Mouse (Mus musculus) limb, embryonic 13.5 days (tissue): ENCODE data around the gene Sptlc2. TPM values are rescaled to one million over a fixed set of nuclear protein-coding genes. Genes with fewer than 3 reads are reported as not detected.
"Not testable (repeated sequence)": the region's sequence is repeated elsewhere in the genome, so short reads cannot be mapped to it uniquely, and the experiment has no call there.

Source experiments
- ATAC-seq: fragments of 200-750 bp; cut with Nextera tagmentation; 2 replicates; pipeline ENCODE4 v1.8.0; 2017; ENCODE audit warnings: low read depth, moderate number of reproducible peaks, moderate TSS enrichment; ENCODE audit not compliant: low FRiP score
- H3K27ac ChIP-seq: fragments of 300-500 bp; sonication (generic); 2 replicates; pipeline ENCODE4 v1.5.1; 2015; ENCODE audit warnings: inconsistent platforms, mild to moderate bottlenecking, moderate library complexity
- H3K27me3 ChIP-seq: fragments of 300-500 bp; sonication (generic); 2 replicates; pipeline ENCODE4 v1.6.1; 2015; ENCODE audit warnings: mild to moderate bottlenecking, inconsistent platforms
- H3K36me3 ChIP-seq: fragments of 300-500 bp; sonication (generic); 2 replicates; pipeline ENCODE4 v1.6.1; 2015; ENCODE audit warnings: inconsistent platforms, mild to moderate bottlenecking, moderate library complexity
- H3K4me1 ChIP-seq: fragments of 300-500 bp; sonication (generic); 2 replicates; pipeline ENCODE4 v1.6.1; 2015; ENCODE audit warnings: inconsistent platforms
- H3K4me2 ChIP-seq: fragments of 300-500 bp; sonication (generic); replicated peaks from 2 replicates; pipeline ENCODE4 v1.6.1; 2015; ENCODE audit warnings: inconsistent platforms, mild to moderate bottlenecking, moderate library complexity
- H3K4me3 ChIP-seq: fragments of 300-500 bp; sonication (generic); 2 replicates; pipeline ENCODE4 v1.5.1; 2015; ENCODE audit warnings: moderate library complexity, mild to moderate bottlenecking, inconsistent platforms
- H3K9ac ChIP-seq: fragments of 300-500 bp; sonication (generic); 2 replicates; pipeline ENCODE4 v1.6.1; 2015; ENCODE audit warnings: mild to moderate bottlenecking, inconsistent platforms
- H3K9me3 ChIP-seq: fragments of 300-500 bp; sonication (generic); 2 replicates; pipeline ENCODE4 v1.6.1; 2016; ENCODE audit warnings: inconsistent platforms
- WGBS: fragments of 180-500 bp; shearing (Covaris S2); methylation state at CpG from one replicate; pipeline ENCODE4 v1.1.7; 2015; 5-methylcytosine and 5-hydroxymethylcytosine counted together
- polyA plus RNA-seq: library from polyadenylated mRNA; unstranded; fragments of >200 nt; fragmentation: Nextera tagmentation; extraction: Ambion mirVana; gene quantifications from 2 replicates; pipeline ENCODE4 v1.2.1, GENCODE M21; 2015

The Sptlc2 gene
- polyA plus RNA-seq, 1 experiment from 2014 or later: 78.7 TPM

DNA sequence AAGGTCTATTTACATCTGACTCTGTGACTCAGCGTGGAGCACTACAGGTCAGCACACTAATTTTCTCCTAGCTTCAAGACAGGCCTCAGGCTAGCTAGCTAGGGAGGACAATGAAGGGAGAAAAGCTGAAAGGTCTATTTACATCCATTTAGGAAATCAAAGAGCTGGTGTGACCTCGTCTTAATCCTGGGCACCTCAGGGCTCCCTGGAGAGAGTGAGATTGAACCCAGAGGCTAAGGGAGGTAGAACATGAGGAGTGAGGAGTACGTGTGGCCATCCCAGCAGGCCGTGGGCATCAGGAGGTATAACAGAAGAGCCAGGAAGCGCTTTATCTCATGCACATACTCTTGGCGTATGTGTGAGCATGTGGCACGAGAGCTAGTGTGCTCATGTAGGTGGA lies 104.4 kb downstream of the Sptlc2 start:
- Histone ChIP-seq H3K27me3 (no peaks in the 10 kb centered on the region), H3K27ac (no peak overlapping the region), H3K4me1 (no peaks in the 10 kb centered on the region), H3K9me3 (no peaks in the 10 kb centered on the region), H3K36me3 (no peaks in the 10 kb centered on the region), H3K4me2 (no peak overlapping the region), H3K4me3 (no peak overlapping the region), H3K9ac (no peak overlapping the region)
- ATAC-seq: no peak
- WGBS: 68% methylated on average over 7 of the region's 7 CpGs

- H3K36me3 ChIP-seq: no peaks in the 10 kb centered on the region
- no peak overlapping the region for H3K4me2 ChIP-seq
- ATAC-seq: no peak
- no peak overlapping the region for H3K9ac ChIP-seq
- 89% methylated on average over 4 of the region's 4 CpGs for WGBS
- no peaks in the 10 kb centered on the region for H3K9me3 ChIP-seq
- peaks cover 6% of the 10 kb centered on the region for H3K4me1 ChIP-seq
- H3K27ac ChIP-seq: no peak overlapping the region
- H3K4me3 ChIP-seq: no peak overlapping the region
- no peaks in the 10 kb centered on the region for H3K27me3 ChIP-seq
Measured at GRCm38 (mm10) chr12:87282743-87283142, 105.4 kb downstream of the Sptlc2 start.

- no peaks in the 10 kb centered on the region for H3K27me3 ChIP-seq
- 79% methylated on average over 1 of the region's 1 CpGs for WGBS
Measured at GRCm38 (mm10) chr12:87281766-87282165, 106.4 kb downstream of the Sptlc2 start.

GRCm38 (mm10) chr12:87279879-87280278 lies 108.3 kb downstream of the Sptlc2 start:
- Histone ChIP-seq H3K4me1 (peaks cover 6% of the 10 kb centered on the region), H3K27me3 (no peaks in the 10 kb centered on the region), H3K4me3 (no peak overlapping the region), H3K4me2 (no peak overlapping the region), H3K36me3 (peaks cover 19% of the 10 kb centered on the region), H3K9ac (no peak overlapping the region), H3K9me3 (no peaks in the 10 kb centered on the region), H3K27ac (no peak overlapping the region)
- no peak for ATAC-seq
- WGBS: 55% methylated on average over 14 of the region's 14 CpGs

More at GRCm38 (mm10) chr12:87281766-87282165, 106.4 kb downstream of the Sptlc2 start:
- Histone ChIP-seq H3K4me1 (peaks cover 6% of the 10 kb centered on the region), H3K4me3 (no peak overlapping the region), H3K4me2 (no peak overlapping the region), H3K9ac (no peak overlapping the region), H3K36me3 (peaks cover under 1% of the 10 kb centered on the region; the same call in 1 of the 2 replicates), H3K27ac (no peak overlapping the region), H3K9me3 (no peaks in the 10 kb centered on the region)
- no peak for ATAC-seq

DNA sequence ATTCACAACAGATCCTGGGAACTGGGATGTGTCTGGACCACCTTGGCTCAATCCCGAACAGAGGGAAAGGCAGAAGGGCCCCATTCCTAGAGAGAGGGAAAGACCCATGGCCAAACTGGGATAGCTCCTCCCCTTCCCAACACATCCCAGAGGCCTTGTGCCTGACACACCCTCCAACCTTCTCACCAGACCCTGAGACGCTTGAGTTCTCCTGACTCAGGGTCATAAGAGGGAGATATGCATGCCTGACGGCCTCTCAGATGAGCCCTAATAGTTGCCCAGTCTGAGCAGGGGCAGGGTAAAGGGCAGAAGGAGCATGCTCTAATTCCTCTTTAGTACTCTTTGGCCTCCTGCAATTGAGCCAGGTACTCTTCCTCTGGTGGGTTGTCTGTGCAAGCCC lies 108.8 kb downstream of the Sptlc2 start:
- WGBS: 38% methylated on average over 3 of the region's 3 CpGs
- no peak for ATAC-seq
- H3K9me3 ChIP-seq: no peaks in the 10 kb centered on the region

GRCm38 (mm10) chr12:87278118-87278730 lies 109.9 kb downstream of the Sptlc2 start:
- H3K4me3 ChIP-seq: no peak overlapping the region
- H3K36me3 ChIP-seq: peaks cover 35% of the 10 kb centered on the region
- no peak overlapping the region for H3K27ac ChIP-seq
- 18% methylated on average over 6 of the region's 6 CpGs for WGBS
- no peak overlapping the region for H3K9ac ChIP-seq
- no peaks in the 10 kb centered on the region for H3K9me3 ChIP-seq
- H3K4me1 ChIP-seq: peaks cover 6% of the 10 kb centered on the region
- H3K27me3 ChIP-seq: no peaks in the 10 kb centered on the region
- H3K4me2 ChIP-seq: no peak overlapping the region
- 0 out of 2 replicates have a peak, but pooled peaks have one; percentile 45 for ATAC-seq

More for the DNA sequence above, 108.8 kb downstream of the Sptlc2 start:
- Histone ChIP-seq H3K27ac (no peak overlapping the region), H3K36me3 (peaks cover 25% of the 10 kb centered on the region), H3K27me3 (no peaks in the 10 kb centered on the region), H3K9ac (no peak overlapping the region), H3K4me2 (no peak overlapping the region), H3K4me1 (peaks cover 6% of the 10 kb centered on the region), H3K4me3 (no peak overlapping the region)

- not testable (repeated sequence) for ATAC-seq, H3K4me3 ChIP-seq, H3K4me2 ChIP-seq, H3K27me3 ChIP-seq, H3K4me1 ChIP-seq, H3K9ac ChIP-seq, H3K9me3 ChIP-seq, H3K27ac ChIP-seq
- H3K36me3 ChIP-seq: peaks cover 45% of the 10 kb centered on the region
- 93% methylated on average over 4 of the region's 4 CpGs for WGBS
Measured at GRCm38 (mm10) chr12:87277251-87277650, 110.9 kb downstream of the Sptlc2 start.

DNA sequence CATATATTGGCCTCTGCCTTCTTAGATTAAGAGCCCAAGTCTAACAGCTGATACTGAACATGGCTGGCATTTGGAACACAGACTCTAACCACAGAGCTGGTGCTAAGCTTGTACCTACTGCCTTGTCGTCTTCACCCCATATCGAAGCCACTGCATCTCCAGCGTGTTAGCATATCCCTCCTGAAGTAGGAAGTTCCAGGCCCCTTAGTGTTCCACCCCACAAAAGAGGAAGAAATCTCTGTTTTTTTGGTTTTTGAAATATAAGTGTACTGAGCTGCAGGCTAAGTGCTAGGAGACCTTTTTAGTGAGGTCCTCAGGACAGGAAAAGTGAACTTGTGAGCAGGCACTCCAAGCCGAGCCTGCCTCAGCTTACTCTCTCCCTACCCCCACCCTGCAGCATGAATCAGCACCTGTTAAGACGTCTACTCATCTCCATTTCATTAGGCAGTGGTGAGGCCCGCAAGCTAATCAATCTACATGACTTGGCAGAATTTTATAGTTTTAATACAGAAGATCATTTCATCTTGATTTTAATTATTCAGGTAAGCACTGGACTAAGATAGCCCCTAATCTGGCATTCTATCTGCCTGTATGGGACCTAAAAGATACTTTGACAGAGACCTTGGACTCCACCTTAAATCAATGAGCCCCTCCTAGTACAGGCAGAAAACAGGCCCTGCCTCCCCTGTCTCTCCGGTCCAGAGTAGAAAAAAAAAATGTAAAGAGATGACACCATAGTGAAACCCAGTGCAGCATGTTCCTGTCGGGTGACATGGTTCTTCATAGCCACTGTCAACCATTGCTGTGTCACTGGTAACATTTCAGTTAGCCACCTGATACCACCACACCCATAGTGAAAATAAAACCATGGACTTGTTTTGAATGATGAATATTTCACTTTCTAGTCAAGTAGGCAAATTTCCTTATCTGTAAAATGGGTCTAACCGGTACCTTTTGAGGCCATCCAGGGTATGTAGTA lies 113.0 kb downstream of the Sptlc2 start:
- Histone ChIP-seq H3K9ac (no peak overlapping the region), H3K27ac (no peak overlapping the region), H3K36me3 (peaks cover 66% of the 10 kb centered on the region), H3K4me2 (no peak overlapping the region), H3K4me1 (peaks cover 6% of the 10 kb centered on the region), H3K9me3 (no peaks in the 10 kb centered on the region), H3K4me3 (no peak overlapping the region), H3K27me3 (no peaks in the 10 kb centered on the region)
- ATAC-seq: no peak
- 90% methylated on average over 9 of the region's 9 CpGs for WGBS

GRCm38 (mm10) chr12:87267682-87268081 lies 120.5 kb downstream of the Sptlc2 start:
- Histone ChIP-seq H3K4me1 (peaks cover 16% of the 10 kb centered on the region), H3K4me2 (peak overlapping the region; percentile 85), H3K27ac (no peak overlapping the region), H3K9ac (peak overlapping the region; percentile 92), H3K4me3 (peak overlapping the region; percentile 90), H3K36me3 (peaks cover 49% of the 10 kb centered on the region), H3K27me3 (no peaks in the 10 kb centered on the region), H3K9me3 (no peaks in the 10 kb centered on the region)
- WGBS: 26% methylated on average over 4 of the region's 4 CpGs
- ATAC-seq: no peak

GRCm38 (mm10) chr12:87266827-87267603 lies 121.1 kb downstream of the Sptlc2 start:
- peak overlapping the region; percentile 91 for H3K27ac ChIP-seq
- ATAC-seq: peak; percentile 60
- peaks cover 16% of the 10 kb centered on the region for H3K4me1 ChIP-seq
- no peaks in the 10 kb centered on the region for H3K9me3 ChIP-seq
- H3K9ac ChIP-seq: peak overlapping the region; percentile 92
- peak overlapping the region; percentile 90 for H3K4me3 ChIP-seq
- H3K36me3 ChIP-seq: peaks cover 47% of the 10 kb centered on the region
- WGBS: under 1% methylated on average over 31 of the region's 31 CpGs
- H3K27me3 ChIP-seq: no peaks in the 10 kb centered on the region
- H3K4me2 ChIP-seq: peak overlapping the region; percentile 85

GRCm38 (mm10) chr12:87266108-87266826 lies 121.9 kb downstream of the Sptlc2 start, which contains the start of the genes Vipas39 and Ahsa1:
Gene Vipas39 (minus strand): TSS chr12:87266256.
Gene Ahsa1 (plus strand): TSS chr12:87266479.
- H3K27ac ChIP-seq: peak within 1 kb of the TSS; percentile 91
- peak within 1 kb of the TSS; percentile 92 for H3K9ac ChIP-seq
- peak within 1 kb of the TSS; percentile 85 for H3K4me2 ChIP-seq
- no peaks in the 10 kb centered on the region for H3K9me3 ChIP-seq
- peaks cover 47% of the 10 kb centered on the region for H3K36me3 ChIP-seq
- H3K27me3 ChIP-seq: no peaks in the 10 kb centered on the region
- peak within 1 kb of the TSS; percentile 90 for H3K4me3 ChIP-seq
- under 1% methylated on average over 31 of the region's 31 CpGs for WGBS
- peak; percentile 98 for ATAC-seq
- peaks cover 16% of the 10 kb centered on the region for H3K4me1 ChIP-seq
